Mouse (Mus musculus) forelimb bud, embryonic 11.5 days (tissue): ENCODE measurements around the gene Misp.
A peak's percentile ranks its signal among the peaks of the same experiment; 100 is the strongest.

Experiments
- DNase-seq: peaks from one replicate; pipeline ENCODE4 v3.0.0-alpha.2; 2012; ENCODE audit warnings: low read depth, low spot score

The Misp gene

DNA sequence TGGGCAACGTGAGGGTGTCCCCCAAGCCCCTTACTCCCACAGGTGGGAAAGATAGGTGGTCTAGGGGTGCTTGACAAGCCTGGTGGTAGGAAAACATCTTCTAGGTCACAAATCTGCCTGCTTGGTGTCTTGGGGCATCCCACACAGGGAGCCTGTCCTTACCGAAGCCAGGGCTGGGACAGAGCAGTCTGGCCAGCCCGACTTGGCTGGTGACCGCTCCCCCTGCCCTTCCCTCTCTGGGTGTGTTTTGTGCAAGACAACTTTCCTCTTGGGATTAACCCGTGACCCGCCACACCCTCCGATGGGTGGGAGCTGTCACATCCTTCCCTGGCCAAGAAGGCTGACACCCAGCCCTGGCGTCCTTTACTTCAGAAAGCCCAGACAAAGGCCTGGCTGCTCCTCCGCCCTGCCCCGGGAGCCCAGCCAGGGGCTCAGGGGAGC is 26.3 kb upstream of the Misp start:
- no peak for DNase-seq

DNA sequence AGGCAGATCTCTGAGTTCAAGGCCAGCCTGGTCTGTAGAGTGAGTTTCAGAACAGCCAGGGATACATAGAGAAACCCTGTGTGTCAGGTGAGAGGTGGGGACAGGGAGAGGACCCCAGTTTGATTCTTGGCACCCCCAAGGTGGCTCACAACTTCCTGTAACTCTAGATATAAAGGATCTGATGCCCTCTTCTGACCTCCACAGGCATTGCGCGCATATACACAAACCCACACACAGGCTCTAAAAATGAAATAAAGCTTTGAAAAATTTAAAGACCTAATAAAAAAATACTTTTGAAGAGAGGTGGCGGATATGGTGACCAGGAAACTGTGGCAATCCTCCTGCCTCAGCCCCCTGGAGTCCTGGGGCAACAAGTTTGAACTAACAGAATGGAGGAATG is 24.9 kb upstream of the Misp start:
- DNase-seq = no peak

DNA sequence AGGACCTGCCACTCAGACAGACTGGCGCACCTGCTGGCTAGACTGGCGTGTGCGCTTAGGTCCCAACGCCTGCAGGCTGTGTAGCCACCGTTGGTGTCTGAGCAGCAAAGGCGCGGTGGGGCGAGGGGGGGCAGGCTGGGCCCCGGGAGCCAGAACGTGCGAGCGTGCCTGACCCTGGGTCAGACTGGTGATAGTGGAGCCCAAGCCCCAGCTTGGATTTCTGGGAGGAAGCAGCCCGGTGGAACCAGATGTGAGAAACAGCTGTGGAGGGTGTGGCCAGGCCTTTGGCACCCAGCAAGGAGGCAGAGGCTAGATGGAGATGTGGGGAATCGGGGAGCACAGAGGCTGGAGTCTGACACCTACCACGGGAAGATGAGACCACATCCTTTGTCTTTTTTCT is 23.5 kb upstream of the Misp start:
- DNase-seq = no peak

DNA sequence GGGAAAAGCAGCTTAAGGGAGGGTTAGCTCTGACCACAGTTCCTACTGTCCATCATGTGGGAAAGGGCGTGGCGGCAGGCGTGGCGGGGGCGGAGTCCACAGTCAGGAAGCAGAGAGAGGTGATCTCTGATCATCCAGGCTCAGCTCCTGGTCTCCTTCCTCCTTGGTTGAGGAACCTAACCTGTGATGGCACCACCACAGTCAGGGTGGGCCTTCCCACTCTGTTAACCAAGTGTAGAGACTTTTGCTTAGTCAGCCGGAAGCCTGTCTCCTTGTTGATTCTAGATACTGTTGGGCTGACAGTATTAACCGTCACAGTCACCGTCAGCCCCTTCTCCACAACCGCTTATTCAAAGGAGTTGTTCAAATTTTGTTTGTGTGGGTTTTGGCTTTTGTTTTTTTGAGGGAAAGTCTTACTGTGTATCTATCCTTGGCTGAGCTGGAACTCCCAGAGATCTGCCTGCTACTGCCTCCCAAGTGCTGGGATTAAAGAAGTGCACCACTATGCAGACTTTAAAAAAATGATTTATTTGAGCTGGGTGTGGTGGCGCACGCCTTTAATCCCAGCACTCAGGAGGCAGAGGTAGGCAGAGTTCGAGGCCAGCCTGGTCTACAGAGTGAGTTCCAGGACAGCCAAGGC is 22.4 kb upstream of the Misp start:
- no peak for DNase-seq

DNA sequence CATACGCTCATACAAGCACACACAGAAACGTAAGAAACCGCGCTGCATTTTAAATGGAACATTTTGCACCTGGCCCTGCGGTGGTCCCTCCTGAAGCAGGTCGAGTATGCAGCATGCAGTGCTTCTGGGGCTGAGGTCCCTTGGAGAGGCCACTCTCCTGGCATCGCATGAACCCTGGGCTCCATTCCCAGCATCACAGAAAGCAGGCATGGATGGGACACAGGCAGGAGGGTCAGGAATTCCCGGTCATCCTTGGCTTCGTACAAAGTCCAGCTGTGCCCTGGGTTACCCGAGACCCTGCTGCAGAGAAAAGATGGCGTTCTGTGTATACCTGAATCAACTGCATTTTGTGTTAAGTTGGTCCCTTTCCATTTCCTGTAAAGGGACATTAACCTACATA is 20.3 kb upstream of the Misp start:
- no peak for DNase-seq

DNA sequence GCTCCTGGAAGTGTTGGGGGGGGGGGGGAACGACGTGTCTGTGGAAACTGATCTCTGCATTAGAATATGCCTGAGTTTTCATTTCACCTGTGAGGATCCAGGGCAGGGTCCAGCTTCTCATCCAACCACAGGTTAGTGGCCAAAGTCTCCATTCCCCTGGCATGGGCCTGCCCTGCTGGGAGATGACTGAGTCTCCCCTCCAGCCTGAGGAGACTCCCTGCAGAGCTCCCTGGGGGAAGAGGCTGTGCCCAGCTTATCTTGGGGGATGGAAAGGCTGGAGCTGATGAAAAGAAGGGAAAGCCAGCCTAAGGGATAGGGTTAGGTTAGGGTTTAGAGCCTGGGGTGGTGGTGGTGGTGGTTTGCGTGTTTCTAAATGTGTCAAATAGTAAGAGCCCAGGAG is 19.0 kb upstream of the Misp start:
- DNase-seq = no peak

DNA sequence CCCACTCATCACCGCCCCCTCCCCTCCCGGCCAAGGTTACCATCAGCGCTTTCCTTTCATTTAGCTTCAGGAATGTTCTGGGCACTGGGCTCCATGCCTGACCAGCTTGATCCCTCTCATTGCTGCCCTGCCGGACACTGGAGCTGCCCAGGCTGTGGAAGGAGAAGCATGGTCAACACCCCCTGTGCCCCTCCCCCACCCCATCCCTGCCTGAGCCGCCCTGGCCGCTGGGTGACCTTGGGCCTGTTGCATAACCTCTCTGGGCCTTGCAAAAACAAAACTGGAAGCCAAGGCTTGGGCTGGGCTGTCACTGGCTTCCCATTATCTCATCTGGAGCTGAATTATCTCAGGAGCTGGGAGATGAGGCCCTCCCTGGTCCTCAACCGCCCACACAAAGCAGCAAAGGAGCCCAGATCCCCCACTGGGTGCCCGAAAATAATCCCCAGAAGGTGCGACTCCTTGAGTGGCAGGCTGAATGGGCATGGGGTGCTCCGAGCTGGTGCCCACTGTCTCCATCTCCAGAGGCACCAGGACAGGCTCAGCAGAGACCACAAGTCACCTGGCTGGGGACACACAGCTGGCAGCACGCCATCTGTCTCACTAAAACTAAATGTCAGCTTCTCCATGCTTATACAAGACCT is 18.3 kb upstream of the Misp start:
- no peak for DNase-seq

DNA sequence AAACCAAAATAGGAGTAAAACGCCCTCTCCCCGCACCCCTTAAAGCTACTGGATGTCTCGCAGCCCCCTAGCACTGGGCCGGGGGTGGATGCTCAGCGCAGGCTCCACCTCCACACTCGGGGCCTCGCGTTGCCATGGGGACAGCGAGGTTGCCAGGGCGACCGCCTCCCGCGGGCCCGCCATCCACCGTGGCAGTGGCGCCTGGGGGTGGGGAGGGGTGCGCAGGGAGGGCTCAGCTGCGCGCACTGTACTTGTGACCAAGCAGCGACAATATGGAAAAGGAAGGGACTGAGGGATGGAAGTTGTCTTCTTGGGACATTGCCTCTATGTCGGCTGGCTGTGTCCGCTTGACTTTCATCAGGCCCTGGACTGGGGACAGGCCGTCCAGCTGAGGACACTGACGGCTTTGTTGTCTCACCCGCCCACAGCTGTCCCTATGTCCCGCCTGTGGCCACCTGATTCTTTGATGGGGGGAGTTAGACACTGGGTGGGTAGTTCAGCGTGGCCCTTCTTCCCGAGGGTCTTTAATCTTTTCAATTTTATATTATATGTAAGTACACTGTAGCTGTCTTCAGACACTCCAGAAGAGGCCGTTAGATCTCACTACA is 17.0 kb upstream of the Misp start:
- DNase-seq = peak; percentile 80

DNA sequence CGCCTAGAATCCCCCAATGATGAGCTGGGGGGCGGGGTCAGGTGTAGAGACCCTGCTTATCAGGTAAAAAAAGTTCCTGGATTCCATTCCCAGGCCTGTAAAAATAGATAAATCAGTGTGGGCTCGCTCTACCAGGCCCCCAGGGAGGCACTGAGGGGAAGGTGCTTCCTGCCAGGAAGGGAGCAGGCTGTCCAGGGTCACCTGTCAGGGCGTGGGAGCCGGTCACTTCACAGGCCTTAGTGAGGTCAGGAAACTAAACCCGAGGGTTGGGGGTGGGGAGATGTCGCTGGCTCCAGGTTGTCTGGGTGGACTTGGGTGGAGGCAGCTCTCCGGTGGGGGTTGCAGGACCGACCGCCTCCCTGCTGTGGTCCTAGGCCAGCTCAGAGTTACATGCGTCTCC is 15.2 kb upstream of the Misp start:
- no peak for DNase-seq

DNA sequence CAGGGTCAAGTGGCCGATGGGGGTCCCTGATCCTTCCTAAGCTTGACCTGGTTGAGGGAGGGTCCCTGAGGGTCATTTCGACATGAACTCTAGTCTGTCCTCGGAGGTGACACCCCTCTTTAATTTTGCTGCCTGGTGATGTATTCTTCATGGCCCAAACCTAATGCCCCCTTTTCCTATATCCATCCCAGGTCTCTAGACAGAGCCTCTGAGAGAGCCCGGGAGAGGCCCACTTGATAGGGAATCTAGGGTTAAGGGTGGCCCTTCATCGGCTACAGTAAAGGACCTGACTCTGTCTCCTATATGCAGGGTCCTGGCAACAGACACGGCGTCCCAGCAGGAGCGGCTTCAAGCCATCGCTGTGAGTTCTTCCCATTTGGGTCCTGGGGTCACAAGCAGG is 14.5 kb upstream of the Misp start:
- no peak for DNase-seq

DNA sequence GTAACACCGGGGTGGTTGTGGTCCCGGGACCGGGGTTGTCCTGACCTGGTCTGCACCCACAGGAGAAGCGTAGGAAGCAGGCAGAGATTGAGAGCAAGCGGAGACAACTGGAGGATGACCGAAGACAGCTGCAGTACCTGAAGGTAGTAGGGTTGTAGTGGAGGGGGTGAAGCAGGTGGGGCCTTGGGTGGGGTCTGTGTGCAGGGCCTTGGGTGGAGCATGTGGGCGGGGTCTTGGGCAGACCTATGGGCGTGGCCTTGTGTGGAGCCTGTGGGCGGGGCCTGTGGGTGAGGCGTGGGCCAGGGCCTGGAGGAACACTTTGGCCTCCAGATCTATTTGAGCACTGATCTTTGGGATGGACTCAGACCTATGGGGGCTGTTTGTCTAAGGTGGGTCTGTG is 13.8 kb upstream of the Misp start:
- no peak for DNase-seq

DNA sequence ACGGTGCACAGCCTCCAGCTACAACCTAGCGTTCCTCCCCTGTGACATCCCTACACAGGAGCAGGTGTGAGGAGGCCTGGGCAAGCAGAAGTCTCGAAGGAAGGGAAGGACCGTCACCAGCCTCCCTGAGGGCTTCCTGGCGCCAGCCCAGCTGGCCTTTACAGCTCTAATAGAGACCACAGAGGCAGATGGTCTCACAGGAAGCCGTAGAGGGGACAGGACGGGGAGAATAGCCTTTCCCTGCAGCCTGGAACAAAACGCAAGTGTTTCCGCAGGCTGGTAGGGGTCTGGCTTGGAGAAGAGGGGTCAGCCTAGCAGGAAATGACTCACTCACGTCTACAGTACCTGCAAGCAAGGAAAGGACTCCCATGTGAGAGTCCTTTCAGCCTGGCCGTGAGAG is 13.0 kb upstream of the Misp start:
- DNase-seq = no peak

DNA sequence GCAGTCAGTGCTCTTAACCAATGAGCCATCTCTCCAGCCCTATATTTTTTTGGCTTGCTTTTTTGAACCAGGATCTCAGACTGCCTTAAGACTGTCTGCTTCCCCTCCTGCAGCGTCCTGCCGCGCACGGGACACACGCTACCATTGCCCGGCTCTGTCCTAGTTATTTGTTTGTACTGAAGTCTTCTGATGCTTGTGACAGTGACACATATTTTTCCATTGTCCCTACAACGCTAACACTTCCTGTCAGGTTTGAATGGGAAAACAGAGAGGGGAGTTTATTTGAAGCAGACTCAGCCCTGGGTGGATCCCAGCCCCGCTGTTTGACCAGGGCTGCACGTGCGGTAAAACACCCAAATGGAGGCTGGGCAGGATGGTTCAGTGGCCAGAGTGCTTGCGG is 12.1 kb upstream of the Misp start:
- DNase-seq = no peak

DNA sequence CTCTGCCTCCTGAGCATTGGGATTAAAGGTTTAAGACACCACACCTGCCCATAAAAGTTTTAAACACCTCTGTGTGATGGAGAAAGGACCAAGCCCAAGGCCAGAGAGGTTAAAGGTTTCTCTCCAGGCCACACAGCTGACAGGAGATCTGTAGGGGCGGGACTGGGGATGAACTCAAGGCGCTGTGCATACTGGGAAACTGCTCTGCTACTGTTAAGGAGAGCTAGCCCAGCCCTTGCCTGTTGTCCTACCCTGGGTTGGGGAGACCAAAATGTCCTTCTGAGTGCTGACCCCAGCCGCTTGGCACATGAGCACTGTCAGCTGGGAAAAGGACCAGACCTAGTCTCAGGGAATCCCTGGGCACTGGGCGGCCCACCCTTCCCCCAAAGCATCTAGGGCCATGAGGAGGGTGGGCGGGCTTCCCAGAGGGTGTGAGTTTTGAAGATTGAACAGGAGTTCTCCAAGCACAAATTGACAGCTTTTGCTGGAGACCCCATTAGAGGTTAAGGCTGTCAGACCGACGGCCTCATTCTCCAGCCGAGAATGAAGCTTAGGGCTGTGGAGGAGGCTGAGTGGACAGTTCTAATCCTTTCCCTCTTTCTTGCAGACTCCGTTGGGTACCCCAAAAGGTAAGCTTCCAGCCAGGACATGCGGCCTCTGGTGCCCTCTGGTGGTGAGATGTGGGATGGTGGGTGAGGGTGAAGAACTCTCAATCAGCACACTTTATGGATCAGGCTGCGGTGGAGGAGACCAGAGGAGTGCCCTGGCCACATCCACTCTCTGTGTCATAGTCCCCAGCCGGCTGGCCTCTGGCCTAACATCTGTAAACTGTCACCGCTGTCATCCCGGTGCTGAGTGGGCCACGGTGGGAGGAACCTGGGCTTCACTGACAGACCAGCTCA is 8.8 kb upstream of the Misp start:
- DNase-seq = peak; percentile 76

DNA sequence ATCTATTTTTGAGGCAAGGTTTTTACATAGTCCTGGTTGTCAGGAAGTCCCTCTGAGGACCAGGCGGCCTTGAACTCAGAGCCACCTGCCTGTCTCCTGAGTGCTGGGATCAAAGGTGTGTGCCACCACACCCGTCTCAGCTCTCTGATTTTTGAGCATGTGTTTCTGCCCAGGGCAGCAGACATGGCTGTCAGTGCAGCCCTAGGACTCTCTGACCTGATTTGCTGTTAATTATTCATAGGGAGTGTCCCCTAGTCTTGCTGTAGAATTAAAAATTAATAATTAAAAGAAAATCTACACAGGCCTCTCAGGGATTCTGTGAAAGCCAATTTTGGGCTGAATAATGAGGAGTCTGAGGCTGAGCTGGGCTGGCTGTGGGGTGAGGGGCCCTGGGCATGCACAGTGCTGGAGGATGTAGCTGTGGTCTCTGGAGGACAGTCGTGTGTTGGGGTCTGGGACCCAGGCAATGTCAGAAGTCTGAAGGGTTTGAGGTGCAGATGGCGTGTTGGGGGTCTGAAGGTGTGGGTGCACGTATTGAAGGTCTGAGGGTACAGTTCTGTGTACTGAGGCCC is 6.4 kb upstream of the Misp start:
- no peak for DNase-seq

DNA sequence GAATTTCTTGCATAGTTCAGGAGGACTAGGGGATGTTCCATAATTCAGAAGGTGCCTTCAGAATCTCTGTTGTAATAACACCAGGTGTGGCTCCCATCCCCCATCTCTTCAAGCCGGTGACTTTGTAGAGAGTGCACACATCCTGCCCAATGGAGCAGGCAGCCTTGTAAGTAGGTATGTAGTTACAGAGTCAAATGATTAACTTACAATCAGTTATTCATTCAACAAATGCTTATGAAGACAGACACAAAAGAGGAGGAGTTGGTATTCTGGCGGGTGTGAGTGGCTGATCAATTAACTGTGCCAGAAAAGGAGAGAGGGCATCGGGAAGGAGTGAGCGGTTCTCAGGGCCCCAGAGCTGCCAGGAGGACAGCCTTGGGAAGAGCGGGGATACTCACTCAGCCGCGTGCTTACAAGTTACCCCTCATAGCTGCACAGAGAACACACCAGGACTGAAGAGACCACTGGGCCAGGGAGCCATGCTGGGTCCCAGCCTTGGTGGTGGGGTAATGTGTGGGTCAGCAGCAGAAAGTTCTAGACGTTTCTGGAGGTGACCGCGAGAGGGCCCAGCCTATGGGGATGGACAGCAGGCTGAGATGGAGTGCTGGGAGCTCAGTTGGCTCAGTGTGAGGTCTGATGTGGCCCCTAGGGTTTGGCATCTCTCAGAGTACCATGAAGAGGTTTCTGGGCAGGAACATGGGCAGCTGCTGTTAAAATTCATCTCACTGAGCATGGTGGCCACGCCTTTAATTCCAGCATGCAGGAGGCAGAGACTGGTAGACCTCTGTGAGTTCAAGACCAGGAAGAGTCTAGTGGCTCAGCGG is 4.9 kb upstream of the Misp start:
- no peak for DNase-seq

DNA sequence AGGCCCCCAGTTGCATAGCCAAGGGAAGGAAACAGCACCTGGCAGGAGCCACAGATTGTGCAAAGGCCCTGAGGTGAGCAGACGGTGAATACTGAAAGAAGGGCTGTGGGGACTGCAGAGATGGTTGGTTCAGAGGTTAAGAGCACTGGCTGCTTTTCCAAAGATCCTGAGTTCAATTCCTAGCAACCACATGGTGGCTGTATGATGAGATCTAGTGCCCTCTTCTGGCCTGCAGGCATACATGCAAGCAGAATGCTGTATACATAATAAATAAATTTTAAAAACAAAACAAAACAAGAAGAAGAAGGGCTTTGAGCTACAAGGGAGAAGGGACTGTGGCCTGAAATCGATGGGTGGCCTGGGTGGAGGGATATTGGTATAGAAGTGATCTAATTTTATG is 3.7 kb upstream of the Misp start:
- DNase-seq = no peak

DNA sequence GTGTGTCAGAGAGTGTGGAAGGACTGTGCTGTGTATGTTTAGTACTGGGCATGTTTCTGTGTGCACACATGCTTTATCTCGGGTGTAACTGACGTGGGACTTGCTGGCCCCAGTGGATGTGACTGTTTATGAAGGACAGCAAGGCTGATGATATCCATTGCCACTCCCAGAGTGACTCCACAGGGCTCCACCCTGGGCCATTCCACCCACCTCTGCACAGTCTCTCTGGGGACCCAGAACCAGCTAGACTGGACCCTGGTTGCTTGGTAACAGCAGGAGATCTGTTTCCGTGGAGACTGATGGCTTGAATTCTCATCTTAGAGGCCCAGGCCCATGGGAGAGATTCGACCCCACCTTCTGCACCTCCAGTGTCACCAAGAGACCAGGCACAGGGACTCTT is 2.6 kb upstream of the Misp start:
- DNase-seq = no peak

DNA sequence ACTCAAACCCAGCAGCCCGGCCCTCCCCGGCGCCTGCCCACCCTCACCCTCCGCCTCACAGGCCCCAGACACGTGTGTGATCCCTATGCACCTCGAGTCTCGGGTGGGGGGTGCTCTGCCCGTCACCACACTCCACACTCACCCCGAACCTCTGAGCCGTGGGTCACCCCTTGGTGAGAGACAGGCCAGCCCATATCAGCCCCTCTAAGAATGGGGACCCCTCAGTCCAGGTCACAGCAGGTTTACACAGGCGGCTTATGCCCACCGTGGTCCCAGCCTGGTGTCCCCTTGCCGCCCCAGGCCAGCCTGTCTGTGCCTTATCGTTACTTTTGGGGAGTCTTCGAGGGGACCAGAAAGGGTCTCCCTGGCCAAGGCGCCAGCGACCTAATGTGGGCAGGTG is 1.2 kb upstream of the Misp start:
- no peak for DNase-seq

DNA sequence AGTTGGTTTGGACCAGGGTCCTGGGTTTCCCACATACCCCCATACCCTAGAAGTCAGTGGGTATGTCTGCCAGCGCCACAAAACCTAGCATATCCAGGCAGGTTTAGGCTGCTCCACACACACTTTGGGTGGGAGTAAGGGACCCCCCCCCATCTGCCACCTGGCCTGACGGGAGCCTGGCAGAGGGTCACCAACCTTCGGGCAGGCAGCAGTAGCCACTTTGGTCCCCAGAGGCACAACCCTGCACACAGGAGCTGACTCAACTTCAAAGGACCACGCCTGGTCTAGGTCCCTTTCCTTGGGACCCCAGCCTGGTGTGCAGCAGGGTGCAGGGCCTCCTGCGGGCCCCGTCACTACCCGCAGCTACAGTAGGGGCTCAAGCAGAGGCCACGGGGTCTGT is 512 bp upstream of the Misp start:
- no peak for DNase-seq

DNA sequence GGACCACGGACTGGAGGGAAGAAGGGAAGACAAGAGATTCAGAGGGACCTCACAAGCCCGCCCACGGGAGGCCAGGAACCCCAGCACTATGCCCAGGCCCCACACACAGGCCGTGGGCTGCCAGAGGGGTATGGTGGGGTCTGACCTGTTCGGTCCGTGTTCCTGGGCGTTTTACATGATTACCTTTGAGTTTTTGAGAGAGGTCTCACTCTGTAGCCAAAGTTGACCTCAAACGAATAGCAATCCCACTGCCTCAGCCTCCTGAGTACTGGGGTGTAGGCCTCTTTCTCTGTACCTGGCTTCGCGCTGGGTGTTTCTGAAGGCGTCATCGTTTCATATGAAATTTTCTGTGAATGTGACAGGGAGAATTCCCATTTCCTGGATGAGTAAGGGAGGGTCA is 942 bp downstream of the Misp start:
- DNase-seq = no peak
